Mouse (Mus musculus) myocyte (in vitro differentiated cells): ENCODE measurements around the gene Gm44790.

Experiments
- CEBPB ChIP-seq: IDR thresholded peaks from 2 replicates; pipeline ENCODE4 v1.6.1; 2011; ENCODE audit warnings: mild to moderate bottlenecking, moderate library complexity; ENCODE audit not compliant: poor library complexity, insufficient read depth, severe bottlenecking
- E2F4 ChIP-seq: IDR thresholded peaks from one replicate; pipeline ENCODE4 v1.6.1; 2011; ENCODE audit warnings: mild to moderate bottlenecking, control low read depth, moderate library complexity; ENCODE audit not compliant: insufficient read depth
- MAX ChIP-seq: IDR thresholded peaks from one replicate; pipeline ENCODE4 v1.6.1; 2011; ENCODE audit warnings: low read depth, mild to moderate bottlenecking, control low read depth
- MYOD1 ChIP-seq, 3 experiments: IDR thresholded peaks; one replicate each; pipeline ENCODE4 v1.6.1; 2011; ENCODE audit warnings: control low read depth in 2 of 3, low read depth in 2 of 3, mild to moderate bottlenecking in 2 of 3, moderate library complexity in 1 of 3; ENCODE audit not compliant: insufficient read length in 2 of 3, control insufficient read depth in 1 of 3
- MYOG ChIP-seq, 3 experiments: IDR thresholded peaks; one replicate each; pipeline ENCODE4 v1.6.1; 2011; ENCODE audit warnings: control low read depth in 2 of 3, low read depth in 2 of 3, mild to moderate bottlenecking in 2 of 3; ENCODE audit not compliant: insufficient read length in 2 of 3, control insufficient read depth in 1 of 3, insufficient read depth in 1 of 3
- POLR2A ChIP-seq: IDR thresholded peaks from one replicate; pipeline ENCODE4 v1.6.1; 2011; ENCODE audit warnings: low read depth, mild to moderate bottlenecking, control low read depth, moderate library complexity; ENCODE audit not compliant: insufficient read length
- POLR2AphosphoS2 ChIP-seq: IDR thresholded peaks from one replicate; pipeline ENCODE4 v1.6.1; 2011; ENCODE audit warnings: low read depth, control low read depth; ENCODE audit not compliant: insufficient read length
- SRF ChIP-seq: IDR thresholded peaks from one replicate; pipeline ENCODE4 v1.6.1; 2011; ENCODE audit warnings: low read depth; ENCODE audit not compliant: control insufficient read depth, insufficient read length
- TCF12 ChIP-seq: IDR thresholded peaks from one replicate; pipeline ENCODE4 v1.6.1; 2011; ENCODE audit warnings: mild to moderate bottlenecking, control low read depth; ENCODE audit not compliant: poor library complexity, insufficient read depth, severe bottlenecking
- TCF3 ChIP-seq: IDR thresholded peaks from one replicate; pipeline ENCODE4 v1.6.1; 2011; ENCODE audit warnings: low read depth, control low read depth; ENCODE audit not compliant: insufficient read length
- USF1 ChIP-seq: IDR thresholded peaks from one replicate; pipeline ENCODE4 v1.6.1; 2011; ENCODE audit warnings: low read depth, mild to moderate bottlenecking, control low read depth, moderate library complexity

- TF ChIP-seq MAX, result no peak
- no peak for TF ChIP-seq USF1
- no peak for TF ChIP-seq POLR2A
- no peak for TF ChIP-seq E2F4
- TF ChIP-seq MYOG (IDR thresholded peaks at IDR 0.05; ENCODE audit: control insufficient read depth in 1 of 3, insufficient read depth in 1 of 3, insufficient read length in 2 of 3, low read depth in 2 of 3), result no peak
- TF ChIP-seq CEBPB, result no peak
- no peak for TF ChIP-seq MYOD1 (IDR thresholded peaks at IDR 0.05; ENCODE audit: control insufficient read depth in 1 of 3, insufficient read length in 2 of 3, low read depth in 2 of 3)
- TF ChIP-seq TCF12, result no peak
- TF ChIP-seq TCF3, result no peak
- no peak for TF ChIP-seq POLR2AphosphoS2
- no peak for TF ChIP-seq SRF
Measured at GRCm38 (mm10) chr6:86456727-86457126, 30.3 kb downstream of the Gm44790 start.
